Mouse (Mus musculus): ENCODE data around the gene Tifa. TPM values are rescaled to one million over a fixed set of nuclear protein-coding genes. Genes with fewer than 3 reads are reported as not detected.
A peak's percentile ranks its signal among the peaks of the same experiment; 100 is the strongest.

Tifa gene
- 1 to 10 TPM; 2.0 to 2.2 TPM for total RNA-seq (2021)

GRCm38 (mm10) chr3:127789500-127790191 lies at the start of gene Tifa:
Gene Tifa, plus strand, starts transcription at chr3:127789805.
- DNase-seq (ENCODE audit: low spot score) = peak; percentile 62
- intact Hi-C loops (cut with DNase I) = loop anchor here (5.0 kb wide), 1 partner anchor 48 kb away; the partner anchor contains the start of gene Ap1ar

GRCm38 (mm10) chr3:127741473-127741872 lies 48.1 kb upstream of the Tifa start:
- intact Hi-C loops (cut with DNase I) = no loop called here
- no peak for DNase-seq (ENCODE audit: low spot score)

- DNase-seq (ENCODE audit: low spot score) = no peak
- intact Hi-C loops (cut with DNase I) = no loop called here
Measured at GRCm38 (mm10) chr3:127743614-127744365, 45.8 kb upstream of the Tifa start.

- intact Hi-C loops (cut with DNase I) = no loop called here
- no peak for DNase-seq (ENCODE audit: low spot score)
Measured at GRCm38 (mm10) chr3:127745504-127745903, 44.1 kb upstream of the Tifa start.

GRCm38 (mm10) chr3:127745911-127746640 lies 43.5 kb upstream of the Tifa start:
- intact Hi-C loops (cut with DNase I) = no loop called here
- DNase-seq (ENCODE audit: low spot score) = no peak

- no peak for DNase-seq (ENCODE audit: low spot score)
- intact Hi-C loops (cut with DNase I) = no loop called here
Measured at GRCm38 (mm10) chr3:127748644-127749043, 41.0 kb upstream of the Tifa start.

DNA sequence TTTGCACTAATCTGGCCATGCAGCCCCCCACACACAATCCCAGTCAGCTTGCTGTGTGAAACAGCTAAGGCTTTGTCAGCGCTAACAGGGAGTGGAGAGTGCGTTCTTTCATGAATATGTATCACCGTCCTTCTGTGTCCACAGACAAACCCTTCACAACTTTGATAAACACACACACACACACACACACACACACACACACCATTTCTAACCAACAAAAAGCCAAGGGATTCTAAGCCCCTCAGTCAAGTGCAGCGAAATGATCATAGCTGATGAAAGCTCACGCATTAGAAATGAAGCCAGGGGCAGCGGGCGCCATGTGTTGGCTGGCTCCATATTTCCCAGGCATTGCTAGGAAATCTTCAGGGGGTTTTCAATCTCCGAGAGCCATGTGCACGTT lies 40.3 kb upstream of the Tifa start:
- no peak for DNase-seq (ENCODE audit: low spot score)

DNA sequence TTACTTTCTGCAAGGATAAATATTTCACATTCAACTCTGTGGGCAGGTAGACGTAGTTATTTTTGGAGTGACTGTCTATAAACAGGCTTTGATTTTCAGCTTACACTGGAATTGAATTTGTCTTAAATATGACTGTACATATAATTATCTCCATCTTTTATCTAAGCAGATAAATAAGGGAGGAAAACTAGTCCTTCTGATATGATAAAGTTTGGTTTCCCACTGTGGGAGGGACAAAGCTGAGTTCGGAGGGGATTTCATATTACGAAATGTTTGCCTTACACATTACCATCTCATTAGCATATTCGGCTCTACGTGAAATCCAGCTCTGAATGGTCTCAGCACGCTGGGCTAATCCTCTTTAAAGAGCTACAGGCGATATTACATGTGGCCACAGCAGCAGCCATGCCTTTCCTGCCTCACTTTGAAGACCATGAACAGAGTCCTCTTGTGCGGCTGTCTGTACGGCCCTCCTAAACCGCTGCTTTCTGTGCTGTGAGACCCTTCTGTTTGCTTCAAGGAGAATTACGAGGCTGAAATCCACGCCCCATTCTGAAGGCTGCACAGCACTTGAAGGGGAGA lies 39.5 kb upstream of the Tifa start:
- DNase-seq (ENCODE audit: low spot score) = no peak
- intact Hi-C loops (cut with DNase I) = no loop called here

More for the DNA sequence above, 40.3 kb upstream of the Tifa start:
- intact Hi-C loops (cut with DNase I) = no loop called here

DNA sequence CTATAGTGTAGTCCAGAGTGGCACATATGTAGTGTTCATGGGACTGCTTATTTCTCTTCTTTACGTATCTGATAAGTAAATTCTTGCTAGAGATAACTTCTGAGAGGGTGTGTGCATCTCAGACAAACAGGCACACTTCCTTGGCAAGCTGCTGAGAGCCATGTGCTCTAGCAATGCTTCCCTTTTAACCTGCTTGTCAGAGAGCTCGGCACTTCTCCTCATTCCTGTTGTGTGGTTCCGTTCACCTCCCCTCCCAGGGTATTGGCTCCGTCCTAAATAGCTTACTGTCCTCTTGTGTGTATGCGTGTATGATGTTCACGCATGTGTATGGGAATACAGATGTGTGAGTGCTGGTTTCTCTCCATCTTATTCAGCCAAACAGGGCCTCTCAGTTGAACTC lies 33.1 kb upstream of the Tifa start:
- intact Hi-C loops (cut with DNase I) = loop anchor here (5.0 kb wide), 1 partner anchor 184 kb away; no protein-coding TSS in a partner anchor

DNA sequence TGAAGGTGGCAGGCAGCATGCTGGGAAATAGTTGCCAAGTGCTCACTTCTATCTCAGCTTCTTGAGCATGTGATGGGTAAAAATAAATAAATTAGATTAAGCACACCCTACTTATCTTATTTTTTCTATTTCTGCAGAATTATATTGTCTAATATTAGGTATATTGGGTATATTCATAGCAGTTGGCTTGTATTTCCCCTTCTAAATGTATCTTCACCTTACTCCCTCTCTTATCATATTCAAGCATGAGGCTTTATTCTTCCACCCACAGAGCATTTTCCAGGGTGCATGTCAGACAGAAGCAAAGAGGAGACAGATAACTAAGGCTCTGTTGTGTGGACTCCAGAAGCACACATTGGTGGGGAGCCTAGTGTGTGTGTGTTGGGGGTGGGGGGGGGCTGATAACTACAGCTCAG lies 31.7 kb upstream of the Tifa start:
- no peak for DNase-seq (ENCODE audit: low spot score)
- intact Hi-C loops (cut with DNase I) = loop anchor here (5.0 kb wide), 1 partner anchor 186 kb away; no protein-coding TSS in a partner anchor

More for the DNA sequence above, 33.1 kb upstream of the Tifa start:
- no peak for DNase-seq (ENCODE audit: low spot score)

DNA sequence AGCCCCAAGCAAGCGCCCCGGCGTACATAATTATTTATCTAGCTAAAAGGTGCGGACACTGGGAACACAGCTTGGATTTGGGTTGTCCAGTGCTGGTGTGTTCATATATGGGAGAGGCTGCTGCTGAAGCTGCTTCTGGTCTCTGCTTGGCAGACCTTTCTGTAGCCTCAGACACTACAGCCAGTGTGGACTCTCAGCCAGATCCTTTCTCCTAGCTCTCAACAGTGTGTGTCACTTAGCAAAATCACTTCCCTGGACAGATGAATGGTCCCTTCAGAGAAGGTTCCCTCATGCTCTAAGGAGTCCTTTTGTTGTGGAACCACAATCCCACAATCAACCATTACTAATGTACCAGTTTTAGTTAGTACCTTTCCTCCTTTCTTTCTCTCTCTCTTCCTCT lies 30.8 kb upstream of the Tifa start:
- intact Hi-C loops (cut with DNase I) = loop anchor here (5.0 kb wide), 1 partner anchor 187 kb away; no protein-coding TSS in a partner anchor

DNA sequence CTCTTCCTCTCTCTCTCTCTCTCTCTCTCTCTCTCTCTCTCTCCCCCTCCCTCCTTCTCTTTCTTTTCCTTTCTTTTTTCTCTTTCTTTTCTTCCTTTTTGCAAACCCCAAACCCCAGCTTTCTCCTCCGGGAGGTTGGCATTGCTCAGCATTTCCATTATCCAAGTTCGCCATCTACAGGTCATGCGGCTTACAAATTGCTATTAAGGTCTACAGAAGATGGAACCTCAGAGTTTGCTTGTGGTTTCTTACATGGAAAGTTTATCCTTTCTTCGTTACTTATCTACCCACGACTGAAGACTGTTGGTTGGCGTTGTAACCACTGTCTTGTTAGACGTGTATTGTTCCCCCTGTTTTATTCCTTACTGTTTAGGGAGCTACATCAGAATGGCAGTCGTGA lies 30.4 kb upstream of the Tifa start:
- no peak for DNase-seq (ENCODE audit: low spot score)
- intact Hi-C loops (cut with DNase I) = loop anchor here (5.0 kb wide), 1 partner anchor 187 kb away; no protein-coding TSS in a partner anchor

More for the DNA sequence above, 30.8 kb upstream of the Tifa start:
- no peak for DNase-seq (ENCODE audit: low spot score)

GRCm38 (mm10) chr3:127762403-127762802 lies 27.2 kb upstream of the Tifa start:
- intact Hi-C loops (cut with DNase I) = loop anchor here (2.0 to 5.0 kb wide), 2 partner anchors 75 to 138 kb away; partner anchors contain the start of gene Ap1ar
- DNase-seq (ENCODE audit: low spot score) = no peak

DNA sequence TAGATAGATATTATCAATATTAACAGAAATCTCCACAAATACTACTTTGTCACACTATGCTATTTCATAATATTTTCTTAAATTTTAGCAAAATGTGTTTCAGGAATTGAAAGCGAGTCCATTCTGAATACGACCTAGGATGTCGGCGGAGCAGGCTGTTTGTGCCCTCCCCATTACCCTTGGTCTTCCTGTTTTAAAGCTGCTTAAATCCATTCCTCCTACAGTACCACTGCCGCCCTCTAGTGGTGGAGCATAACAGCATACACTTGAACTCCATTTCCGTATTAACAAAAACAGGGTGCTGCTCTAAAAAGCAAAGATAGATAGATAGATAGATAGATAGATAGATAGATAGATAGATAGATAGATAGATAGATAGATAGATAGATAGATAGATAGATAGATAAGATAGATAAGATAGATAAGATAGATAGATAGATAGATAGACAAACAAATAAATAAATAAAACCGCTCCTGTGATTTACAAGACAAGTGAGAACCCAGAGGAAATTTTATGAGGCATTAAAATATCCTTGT lies 26.5 kb upstream of the Tifa start:
- intact Hi-C loops (cut with DNase I) = loop anchor here (2.0 to 5.0 kb wide), 2 partner anchors 74 to 138 kb away; partner anchors contain the start of gene Ap1ar
- DNase-seq (ENCODE audit: low spot score) = peak; percentile 16

GRCm38 (mm10) chr3:127764541-127764940 lies 25.1 kb upstream of the Tifa start:
- intact Hi-C loops (cut with DNase I) = loop anchor here (5.0 kb wide), 1 partner anchor 73 kb away; the partner anchor contains the start of gene Ap1ar
- DNase-seq (ENCODE audit: low spot score) = no peak

GRCm38 (mm10) chr3:127765971-127766370 lies 23.6 kb upstream of the Tifa start:
- intact Hi-C loops (cut with DNase I) = no loop called here
- DNase-seq (ENCODE audit: low spot score) = no peak

DNA sequence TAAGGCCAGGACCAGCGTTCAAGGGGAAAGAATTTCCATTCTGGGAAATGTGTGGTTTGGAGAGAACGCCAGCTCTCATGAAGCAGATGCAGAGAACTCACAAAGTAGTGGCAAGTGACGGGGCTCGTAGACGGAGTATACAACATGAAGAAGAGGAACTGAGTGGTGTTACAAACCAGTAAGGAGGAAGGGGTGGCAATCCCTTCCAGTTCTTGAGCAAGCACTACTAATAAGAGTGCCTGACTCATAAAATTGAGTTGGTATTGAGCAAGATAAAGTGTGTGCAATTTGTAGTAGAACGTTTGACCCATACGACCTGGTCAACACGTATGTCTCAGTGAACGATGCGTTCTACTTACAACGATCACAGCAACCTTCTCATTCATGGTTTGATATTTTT lies 20.5 kb upstream of the Tifa start:
- intact Hi-C loops (cut with DNase I) = no loop called here

DNA sequence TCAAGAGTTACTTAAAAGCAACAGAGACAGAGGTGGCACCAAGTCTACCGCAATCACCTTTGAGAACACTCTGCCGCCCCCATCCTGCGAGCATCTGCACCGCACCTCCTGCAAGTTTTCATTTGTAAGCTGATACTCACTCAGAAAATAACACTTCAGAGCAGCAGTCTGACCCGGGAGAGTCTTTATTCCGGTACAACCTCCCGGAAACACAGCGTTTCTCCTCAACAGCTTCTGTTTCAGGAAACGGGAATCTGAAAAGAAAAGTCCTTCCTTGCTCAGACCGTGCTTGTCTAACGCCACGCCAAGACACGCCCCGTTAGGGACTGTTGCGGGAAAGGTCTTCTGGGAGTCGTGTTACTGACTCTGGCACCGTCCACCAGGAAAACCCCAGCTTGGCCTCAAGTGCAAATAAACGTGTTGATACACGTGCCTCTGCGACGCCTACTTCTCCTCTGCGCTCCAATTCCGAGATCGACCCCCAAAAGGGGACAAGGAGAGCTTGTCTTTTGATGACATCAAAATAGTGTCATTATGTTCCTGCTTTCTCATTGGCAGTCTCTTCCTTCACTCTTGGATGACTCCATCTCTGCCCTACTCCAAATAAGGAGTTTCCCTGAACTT lies 9.5 kb upstream of the Tifa start, which contains the start of gene Alpk1:
TSS of gene Alpk1 (minus strand) at position 507 of the 624 bp plus-strand sequence.
- intact Hi-C loops (cut with DNase I) = no loop called here
- DNase-seq (ENCODE audit: low spot score) = peak; percentile 72

More for the DNA sequence above, 20.5 kb upstream of the Tifa start:
- DNase-seq (ENCODE audit: low spot score) = no peak

DNA sequence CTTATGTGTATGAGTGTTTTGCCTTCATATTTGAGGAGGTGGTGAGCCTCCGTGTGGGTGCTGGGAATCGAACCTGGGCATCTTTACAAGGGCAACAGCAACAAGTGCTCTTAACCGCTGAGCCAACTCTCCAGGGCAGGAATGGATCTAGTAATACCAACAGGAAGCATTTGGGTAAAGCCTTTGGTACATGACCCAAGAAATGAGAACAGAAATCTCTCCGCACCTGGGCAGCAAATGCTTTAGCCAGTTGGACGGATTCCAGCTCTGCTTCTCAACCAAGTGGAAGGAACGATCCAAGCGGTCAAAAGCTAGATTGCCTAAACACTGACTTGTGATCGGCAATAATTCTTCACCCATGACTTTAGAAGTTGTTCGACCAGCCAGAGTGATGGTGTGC lies 8.7 kb upstream of the Tifa start:
- DNase-seq (ENCODE audit: low spot score) = no peak
- intact Hi-C loops (cut with DNase I) = no loop called here
